Mouse (Mus musculus): ENCODE results near the gene Zscan29.

Zscan29 gene

DNA sequence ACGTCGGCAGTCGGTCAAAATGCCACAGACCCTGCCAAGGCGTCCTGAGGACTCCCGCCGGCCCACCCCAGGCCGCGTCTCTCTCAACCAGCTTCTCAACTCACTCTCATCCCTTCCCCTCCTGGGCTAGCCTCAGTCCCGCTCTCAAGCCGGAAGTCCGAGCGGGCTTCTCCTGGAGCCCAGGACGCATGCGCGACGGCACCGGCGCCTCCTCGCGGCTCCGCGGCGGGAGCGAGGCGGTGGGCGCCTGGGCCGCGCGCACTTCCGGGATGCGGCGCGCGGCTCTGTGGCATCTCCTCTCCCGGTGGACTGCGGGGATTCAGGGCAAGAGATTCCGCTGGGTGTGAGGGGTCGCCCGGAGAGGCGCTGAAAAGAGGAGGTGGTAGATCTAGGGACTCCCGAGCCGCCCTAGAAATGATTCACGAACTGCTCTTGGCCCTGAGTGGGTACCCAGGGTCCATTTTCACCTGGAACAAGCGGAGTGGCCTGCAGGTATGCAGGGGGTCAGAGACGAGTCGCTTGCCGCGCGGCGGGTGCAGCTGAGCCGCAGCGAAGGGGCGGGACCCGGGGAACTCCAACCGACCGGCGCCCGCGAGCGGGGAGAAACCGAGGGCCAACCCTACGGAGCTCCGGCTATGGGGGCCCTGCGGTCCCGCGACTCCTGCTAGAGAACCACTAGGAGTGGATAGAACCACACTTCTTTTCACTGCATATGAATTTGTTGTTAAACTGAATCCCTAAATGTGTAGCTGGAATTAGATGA lies at the start of gene Zscan29:
Gene Zscan29, minus strand, starts transcription at position 146 of the 763 bp plus-strand sequence.
- DNase-seq (ENCODE audit: low spot score in 2 of 2), result peak; percentile 85

DNA sequence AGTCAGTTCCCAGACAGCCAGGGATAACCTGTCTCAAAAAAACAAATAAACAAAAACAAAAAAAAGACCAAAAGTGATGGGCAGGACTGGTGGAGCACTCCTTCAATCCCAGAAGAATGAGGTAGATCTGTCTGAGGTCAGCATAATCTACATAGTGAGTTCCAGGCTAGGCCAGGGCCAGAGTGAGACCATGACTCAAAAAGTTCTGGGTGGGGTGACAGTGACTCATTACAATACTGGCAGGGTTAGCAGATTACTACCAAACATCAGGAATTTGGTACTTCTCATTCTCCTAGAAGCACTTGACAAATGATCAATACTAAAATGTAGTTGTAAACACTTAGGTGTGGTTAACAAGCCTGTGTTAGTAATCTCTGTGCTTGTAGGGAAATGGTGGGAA lies 49.1 kb upstream of the Zscan29 start:
- no peak for DNase-seq (ENCODE audit: low spot score in 2 of 2)

DNA sequence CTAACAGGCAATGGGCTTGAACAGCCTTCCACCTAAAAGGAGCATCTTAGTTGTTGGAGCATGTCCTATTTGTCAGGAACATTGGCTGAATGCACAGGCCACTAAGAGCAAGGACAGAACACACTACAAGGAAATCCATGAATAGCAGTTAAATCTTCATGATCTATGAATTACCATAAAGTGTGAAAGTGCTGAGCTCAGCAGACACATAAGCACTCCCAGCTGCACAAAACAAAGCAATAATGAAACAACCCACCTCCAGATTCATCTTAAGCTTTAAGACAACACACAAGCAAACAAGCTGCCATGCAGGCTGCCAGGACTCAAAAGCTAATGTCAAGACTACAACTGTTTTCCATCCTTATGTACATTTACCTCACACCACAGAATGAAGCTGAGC lies 48.3 kb upstream of the Zscan29 start:
- DNase-seq (ENCODE audit: low spot score in 2 of 2), result no peak

DNA sequence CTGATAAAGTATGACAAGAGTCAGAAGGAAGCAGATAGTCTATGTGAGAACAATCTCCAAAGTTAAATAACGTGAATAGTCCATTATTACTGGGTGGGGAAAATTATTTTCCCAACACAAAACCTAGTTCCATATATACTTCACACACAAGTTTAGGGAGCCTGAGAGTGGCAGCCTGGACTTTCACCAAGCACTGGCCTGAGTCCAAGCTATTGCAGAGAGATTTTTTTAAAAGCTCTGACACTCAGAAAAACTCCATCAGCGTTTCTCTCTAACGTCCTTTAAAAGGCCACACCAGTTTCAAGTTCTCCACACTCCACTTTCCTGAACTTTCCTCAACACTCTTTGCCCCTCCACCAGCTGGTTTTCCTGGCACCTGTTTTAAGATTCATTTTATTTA lies 43.6 kb upstream of the Zscan29 start:
- DNase-seq (ENCODE audit: low spot score in 2 of 2), result no peak

DNA sequence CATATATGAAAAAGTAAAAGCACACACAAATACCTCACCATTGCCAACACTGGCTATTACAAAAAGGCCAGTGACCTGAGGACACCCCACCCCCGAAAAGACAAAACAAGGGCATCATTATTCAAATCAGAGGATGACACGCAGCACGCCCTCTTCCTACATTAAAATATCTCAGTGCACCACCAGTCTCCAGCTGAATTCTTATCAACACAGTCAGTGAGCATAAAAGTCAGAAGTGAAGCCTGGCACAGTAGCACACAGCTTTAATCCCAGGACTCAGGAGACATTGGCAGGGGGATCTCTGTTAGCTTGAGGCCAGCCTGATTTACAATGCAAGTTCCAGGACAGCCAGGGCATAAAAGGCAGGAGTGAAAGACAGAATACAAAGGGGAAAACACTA lies 35.6 kb upstream of the Zscan29 start:
- no peak for DNase-seq (ENCODE audit: low spot score in 2 of 2)

DNA sequence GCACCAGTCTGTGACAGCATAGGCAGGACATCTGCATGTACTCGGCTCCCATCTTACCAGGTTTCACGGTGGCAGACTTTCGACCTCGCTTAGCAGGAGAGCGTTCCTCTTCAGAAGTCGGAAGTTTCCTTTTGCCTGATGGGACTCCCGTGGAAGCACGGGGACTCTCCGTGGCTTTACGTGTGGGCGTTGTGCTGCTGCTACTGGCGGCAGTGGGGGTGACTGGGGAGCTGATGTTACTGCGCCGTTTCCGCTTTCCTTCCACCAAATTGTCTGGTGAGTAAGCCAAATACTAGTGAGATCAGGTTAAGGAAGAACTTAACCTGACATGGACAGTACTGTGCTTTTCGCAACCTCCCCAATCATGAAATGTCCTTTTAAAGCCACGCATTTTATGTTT lies 33.4 kb upstream of the Zscan29 start:
- no peak for DNase-seq (ENCODE audit: low spot score in 2 of 2)

DNA sequence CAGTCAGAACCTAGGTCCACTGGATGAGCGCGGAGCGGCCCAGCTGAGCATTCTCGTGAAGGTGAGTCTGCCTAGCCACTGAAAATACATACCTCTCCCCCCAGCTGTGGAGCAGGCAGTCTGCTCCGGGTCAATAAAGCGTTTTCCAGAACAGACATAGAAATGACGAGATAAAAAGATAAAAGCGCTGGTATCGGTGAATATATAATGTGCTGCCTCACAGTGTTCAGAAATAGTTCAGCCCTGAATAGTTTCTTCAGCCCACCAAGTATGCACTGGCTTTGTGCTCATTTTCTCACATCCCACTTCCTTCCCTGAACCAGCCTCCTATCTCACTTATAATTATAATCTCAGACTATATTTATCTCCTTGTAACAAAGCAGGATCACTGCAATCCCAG lies 24.5 kb upstream of the Zscan29 start:
- DNase-seq (ENCODE audit: low spot score in 2 of 2), result no peak

DNA sequence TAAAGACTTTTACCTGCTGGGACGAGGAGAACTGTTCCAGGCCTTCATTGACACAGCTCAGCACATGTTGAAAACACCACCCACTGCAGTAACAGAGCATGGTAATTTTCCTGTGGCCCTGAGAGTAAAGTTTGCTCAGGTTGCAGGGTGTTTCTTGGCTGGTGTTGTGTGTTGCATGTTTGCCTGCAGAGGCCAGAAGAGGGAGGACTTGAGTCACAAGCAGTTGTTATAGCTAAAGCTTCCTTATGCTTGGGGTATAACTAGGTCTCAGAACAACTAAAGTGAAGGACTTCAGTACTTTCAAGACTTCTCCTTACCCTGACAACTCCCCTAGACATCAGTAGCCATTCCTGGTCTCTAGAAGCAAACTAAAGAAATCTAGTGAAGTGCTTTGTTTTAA lies 17.6 kb upstream of the Zscan29 start:
- no peak for DNase-seq (ENCODE audit: low spot score in 2 of 2)

DNA sequence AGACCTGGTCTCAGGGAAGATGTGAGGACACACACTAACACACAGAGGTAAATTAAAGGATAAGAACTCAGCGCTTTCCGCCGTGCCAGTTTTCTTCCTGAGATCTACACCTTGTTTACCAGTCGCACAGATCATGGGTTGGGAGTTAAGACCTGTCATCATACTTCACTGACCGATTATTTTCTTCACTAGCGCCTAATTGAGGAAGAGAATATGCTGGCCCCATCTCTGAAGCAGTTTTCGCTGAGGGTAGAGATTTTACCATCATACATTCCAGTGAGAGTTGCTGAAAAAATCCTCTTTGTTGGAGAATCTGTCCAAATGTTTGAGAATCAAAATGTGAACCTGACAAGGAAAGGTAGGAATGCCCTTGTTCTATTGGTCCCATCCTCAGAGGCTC lies 13.2 kb upstream of the Zscan29 start:
- DNase-seq (ENCODE audit: low spot score in 2 of 2), result no peak

DNA sequence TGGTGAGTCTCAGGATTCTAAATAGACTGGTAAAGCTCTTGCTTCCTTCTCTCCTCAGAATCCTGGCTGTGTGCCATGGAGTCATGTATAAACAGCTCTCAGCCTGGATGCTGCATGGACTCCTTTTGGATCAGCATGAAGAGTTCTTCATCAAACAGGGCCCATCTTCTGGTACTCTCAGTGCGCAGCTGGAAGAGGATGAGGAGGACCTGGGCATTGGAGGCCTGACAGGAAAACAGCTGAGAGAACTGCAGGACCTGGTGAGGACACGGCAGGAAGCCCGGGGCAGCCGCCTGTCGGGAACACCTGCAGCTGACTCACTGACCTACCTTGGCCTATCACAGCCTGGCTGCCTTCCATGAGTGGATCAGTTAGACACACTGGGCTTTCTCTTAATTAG lies 12.5 kb upstream of the Zscan29 start:
- DNase-seq (ENCODE audit: low spot score in 2 of 2), result no peak

DNA sequence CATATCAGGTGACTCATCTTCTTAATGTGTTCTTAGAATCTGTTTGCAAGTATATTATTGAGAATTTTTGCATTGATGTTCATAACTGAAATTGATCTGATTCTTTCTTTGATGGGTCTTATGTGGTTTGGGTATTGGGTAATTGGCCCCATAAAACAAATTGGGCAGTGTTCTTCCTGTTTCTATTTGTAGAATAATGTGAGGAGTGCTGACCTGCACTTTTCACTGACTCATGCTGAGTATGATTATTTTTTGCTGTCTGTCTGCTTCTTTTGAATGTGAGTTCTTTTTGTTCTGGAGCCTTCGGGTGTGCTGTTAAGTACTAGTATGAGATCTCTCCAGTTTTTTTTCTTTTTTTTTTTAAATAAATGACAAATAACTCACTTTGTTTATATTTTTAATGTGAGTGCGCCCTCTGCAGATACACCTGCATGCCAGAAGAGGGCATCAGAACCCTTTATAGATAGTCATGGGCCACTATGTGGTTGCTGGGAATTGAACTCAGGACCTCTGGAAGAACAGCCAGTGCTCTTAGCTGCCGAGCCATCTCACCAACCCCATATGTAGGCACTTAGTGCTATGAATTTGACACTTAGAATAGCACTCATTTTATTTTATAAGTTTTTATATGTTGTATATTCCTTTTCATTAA lies 8.0 kb upstream of the Zscan29 start:
- no peak for DNase-seq (ENCODE audit: low spot score in 2 of 2)

DNA sequence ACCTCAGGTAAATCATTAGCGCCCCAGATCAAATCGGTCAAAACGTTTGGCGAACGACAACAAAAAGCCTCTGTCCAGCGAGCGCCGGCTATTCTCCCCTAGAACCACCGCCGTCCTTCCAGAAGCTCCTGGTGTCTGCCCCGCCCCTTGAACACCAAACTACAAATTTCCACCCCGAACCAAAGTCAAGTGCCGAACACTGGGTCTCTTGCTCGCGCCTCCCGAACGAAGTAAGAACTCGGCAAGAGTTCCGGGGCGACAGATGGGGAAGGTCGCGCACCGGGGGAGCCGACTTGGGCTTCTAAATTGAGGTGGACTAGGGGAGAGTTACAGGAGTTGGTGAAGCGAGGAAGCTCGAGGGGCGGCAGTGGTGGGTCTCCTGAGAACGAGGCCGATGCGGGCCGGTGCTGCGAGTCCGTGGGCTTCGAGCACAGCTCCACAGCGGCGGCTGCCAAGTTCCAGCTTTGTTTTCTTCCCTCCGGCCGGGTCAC lies 399 bp downstream of the Zscan29 start, which contains the start of gene Tubgcp4:
Gene Tubgcp4, plus strand, starts transcription at position 174 of the 491 bp plus-strand sequence.
- peak in 1 of 2 experiments; percentile 23 for DNase-seq (ENCODE audit: low spot score in 2 of 2)

DNA sequence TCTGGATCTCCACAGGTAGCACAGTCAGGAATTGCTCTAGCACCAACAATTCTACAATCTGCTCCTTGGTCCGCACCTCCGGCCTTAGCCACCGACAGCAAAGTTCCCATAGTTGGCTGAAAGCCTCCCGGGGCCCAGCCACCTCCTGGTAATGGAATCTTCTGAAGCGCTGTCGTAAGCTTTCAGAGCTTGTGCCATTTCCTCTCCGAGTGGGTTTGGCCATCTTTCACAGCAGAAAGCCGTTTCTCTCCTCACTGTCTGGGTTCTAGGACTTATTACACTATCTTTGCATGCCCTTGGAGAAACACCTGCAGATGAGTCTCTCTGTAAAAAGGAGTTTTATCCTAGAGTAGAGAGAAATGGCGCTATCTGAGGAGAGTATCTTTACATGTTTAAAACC lies 1.0 kb downstream of the Zscan29 start:
- peak in 1 of 2 experiments; percentile 4 for DNase-seq (ENCODE audit: low spot score in 2 of 2)

DNA sequence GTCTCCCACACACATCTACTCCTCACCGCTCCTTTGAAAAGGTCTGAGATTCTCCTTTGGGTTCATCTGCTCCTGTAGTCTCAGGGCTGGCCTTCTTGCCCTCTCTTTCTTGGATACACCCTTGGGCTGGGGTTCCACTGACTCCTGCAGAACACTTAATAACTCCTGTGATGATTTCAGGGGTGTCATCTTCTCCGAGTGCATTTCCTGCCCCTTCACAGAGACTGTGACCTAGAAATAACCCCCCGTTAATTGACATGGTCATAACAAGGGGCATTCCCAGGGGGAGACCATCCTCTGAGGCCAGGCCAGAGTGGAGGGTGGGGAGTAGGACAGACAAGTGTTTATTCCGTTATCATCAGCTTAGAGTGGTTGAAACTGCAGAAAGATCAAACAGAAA lies 1.8 kb downstream of the Zscan29 start:
- no peak for DNase-seq (ENCODE audit: low spot score in 2 of 2)

DNA sequence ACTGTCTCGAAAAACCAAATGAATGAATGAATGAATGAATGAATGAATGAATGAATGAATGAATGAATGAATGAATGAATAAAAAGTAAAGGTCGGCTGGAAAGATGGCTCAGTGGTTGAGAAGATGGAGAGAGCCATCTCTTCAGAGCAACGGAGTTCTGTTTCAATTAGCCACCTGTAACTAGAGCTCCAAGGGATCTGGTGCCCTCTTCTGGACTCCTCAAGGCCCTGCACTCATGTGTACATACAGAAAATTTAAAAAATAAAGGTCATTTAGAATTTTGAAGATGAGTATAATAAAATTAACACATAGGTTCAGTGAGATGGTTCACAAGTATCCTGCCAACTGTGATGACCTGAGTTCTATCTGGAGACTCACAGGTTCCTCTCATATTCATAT lies 17.8 kb downstream of the Zscan29 start:
- DNase-seq (ENCODE audit: low spot score in 2 of 2), result no peak

DNA sequence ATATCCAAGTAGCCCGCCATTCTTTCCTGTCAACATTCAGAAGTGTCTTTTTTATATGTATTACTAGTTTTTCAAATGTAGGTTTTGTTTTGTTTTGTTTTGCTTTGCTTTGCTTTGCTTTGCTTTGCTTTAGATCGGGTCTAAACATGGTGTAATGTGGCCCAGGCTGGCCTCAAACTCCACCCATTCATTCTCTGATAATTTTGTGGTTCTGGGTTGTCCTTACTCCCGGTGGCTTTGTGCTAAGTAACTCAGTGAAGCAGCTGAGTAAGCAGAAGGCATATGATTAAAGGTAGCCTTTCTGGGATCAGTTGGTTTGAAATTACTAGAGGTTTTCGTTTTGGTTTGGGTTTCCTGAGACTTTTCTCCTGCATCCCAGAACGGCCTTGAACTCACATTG lies 21.2 kb downstream of the Zscan29 start:
- no peak for DNase-seq (ENCODE audit: low spot score in 2 of 2)

DNA sequence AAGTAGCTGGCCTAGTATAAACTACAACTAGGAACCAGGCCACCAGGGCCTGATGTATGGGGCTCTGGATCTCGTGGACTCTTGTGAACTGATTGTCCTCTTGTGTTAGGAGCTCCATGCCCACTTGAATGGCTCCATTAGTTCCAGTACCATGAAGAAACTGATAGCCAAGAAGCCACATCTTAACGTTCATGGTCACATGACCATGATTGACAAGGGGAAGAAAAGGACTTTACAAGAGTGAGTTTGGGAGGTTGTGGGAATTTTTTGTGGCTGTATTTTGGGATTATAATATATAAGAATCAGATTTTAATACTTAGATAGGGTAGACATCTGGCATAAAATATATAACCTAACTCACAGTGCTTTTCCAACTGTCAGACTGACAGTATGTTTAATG lies 28.5 kb downstream of the Zscan29 start:
- DNase-seq (ENCODE audit: low spot score in 2 of 2), result no peak

DNA sequence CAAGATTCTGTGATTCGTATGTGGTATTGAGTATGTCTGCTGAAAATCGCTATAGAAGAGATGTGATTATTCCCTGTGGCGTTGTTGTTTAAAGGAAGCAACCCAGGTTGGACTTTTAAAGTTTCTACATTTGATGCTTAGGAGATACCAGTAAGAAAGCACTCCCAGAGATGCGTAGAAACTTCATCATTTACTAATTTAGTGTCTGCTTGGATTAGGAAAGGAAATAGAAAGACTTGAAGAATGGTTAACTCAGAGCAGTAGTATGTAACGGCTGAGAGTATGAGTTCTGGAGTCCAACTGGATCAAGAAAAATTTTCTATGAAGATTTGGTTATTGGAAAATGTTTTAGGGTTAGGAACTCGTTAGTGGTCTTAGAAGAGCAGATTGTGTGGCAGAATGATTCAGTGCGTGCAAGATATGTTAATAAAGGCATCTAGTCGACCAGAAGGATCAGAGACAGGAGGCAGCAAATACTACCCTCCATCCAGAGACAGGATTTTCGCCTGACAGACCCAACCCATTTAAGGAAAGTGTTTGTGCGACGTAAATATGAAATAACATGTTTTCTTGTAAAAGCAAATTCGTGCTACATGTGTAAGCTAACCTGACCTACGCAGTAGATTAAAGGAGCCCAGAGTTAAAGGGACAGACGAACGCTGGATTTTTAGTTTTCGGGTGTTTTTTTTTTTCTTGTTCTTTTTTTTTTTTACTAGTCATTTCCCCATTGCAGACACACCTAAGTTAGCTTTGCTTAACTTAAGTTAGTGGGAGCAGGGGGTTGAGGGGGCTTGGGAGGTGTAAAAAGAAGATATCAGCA lies 29.5 kb downstream of the Zscan29 start:
- no peak for DNase-seq (ENCODE audit: low spot score in 2 of 2)

DNA sequence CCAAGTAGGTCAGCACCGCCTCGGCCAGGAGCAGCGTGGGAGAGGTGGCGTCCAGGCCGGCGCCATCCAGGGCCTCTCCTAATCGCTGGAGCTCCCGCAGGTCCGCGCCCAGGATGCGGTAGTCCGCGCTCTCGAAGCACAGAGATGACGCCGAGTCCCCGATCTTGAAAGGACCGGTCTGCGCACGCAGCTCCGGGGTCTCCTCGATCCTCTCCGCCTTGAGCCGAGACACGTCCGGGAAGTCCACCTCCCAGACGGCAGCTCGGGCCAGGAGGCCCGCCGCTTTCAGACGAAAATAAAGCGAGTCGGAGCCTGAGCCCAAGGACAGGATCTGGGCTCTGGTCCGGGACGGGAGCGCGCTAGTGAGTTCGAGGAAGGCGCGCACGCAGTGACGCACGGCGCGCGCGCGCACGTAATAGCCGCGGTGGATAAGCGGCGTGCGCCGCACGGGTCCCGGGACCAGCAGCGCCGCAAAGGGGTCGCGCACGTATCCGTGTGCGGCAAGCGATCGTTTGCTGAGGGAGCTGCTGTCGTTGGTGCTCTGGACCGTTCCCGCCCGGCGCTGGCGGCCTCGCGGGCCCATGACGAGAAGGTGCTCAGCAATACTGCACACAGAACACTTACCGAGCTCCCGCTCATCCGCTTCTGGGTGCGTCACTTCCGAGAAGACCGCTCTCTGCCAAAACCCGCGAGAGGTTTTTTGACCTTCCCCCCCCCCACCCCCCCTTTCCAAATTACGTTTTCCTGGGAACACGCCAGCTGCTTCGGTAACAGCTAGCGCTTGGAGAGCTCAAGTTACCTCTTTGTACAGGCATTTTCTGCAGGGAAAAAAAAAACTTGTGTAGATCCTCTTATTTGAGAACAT lies 30.7 kb downstream of the Zscan29 start, which contains the start of the genes Adal and Lcmt2:
Gene Adal, plus strand, starts transcription at position 411 of the 865 bp plus-strand sequence.
Gene Lcmt2, minus strand, starts transcription at position 636 of the 865 bp plus-strand sequence.
- DNase-seq (ENCODE audit: low spot score in 2 of 2), result peak; percentile 74 to 88

DNA sequence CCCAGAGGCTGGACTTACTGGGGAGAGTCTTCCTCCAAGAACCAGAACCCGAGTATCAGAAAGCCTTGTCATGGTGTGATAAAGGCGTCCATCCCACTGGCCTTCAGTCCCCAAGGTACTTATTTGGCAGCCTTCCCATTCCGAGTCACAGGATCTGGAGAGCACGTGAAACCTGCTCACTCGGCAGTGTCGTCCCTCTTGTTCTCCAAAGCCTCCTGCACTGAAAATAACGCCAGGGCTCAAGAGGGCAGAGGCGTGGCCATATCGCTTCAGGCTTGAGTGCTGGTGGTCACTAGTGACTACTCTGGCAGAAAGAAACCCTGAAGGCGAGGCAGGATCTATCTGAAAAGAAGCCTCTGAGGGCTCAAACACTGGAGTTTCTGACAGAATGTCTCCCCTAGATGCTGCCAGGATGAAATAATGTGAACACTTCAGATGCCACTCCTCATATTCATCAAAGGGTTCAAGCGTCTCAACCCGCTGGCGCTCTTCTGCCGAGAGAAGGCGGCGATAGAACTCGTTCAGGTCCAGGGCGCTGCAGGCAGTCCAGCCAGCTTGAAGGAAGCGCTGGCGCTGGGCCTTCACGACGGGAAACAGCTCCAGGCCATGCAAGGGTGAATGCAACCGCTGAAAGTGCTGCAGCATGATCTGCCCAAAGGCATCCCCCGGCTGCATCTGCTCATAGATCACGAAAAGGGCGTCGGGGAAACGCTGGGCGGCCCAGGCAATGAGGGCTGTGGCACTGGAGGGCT lies 31.5 kb downstream of the Zscan29 start:
- DNase-seq (ENCODE audit: low spot score in 2 of 2), result peak; percentile 8 to 11
